Mouse (Mus musculus) gonadal fat pad, adult 2 months (tissue): ENCODE results near the gene Zdhhc8. TPM values are rescaled to one million over a fixed set of nuclear protein-coding genes. Genes with fewer than 3 reads are reported as not detected.
"Not testable (repeated sequence)": the region's sequence is repeated elsewhere in the genome, so short reads cannot be mapped to it uniquely, and the experiment has no call there.

Experiments
- DNase-seq: peaks from one replicate; pipeline ENCODE4 v3.0.0-alpha.2; 2012; ENCODE audit warnings: low read depth
- polyA plus RNA-seq: library from polyadenylated mRNA; depleted of rRNA; stranded (reverse); fragments of >200 nt; gene quantifications from 2 replicates; pipeline ENCODE4 v1.2.3, GENCODE M21; 2012; rRNA removed

The Zdhhc8 gene
- polyA plus RNA-seq, 1 experiment = 48.1 TPM

- no peak for DNase-seq
These were observed 37.1 kb downstream of the Zdhhc8 start for GRCm38 (mm10) chr16:18197881-18198280.

- not testable (repeated sequence) for DNase-seq
These were observed 39.4 kb downstream of the Zdhhc8 start for GRCm38 (mm10) chr16:18195561-18195960.

GRCm38 (mm10) chr16:18195068-18195467 is 39.9 kb downstream of the Zdhhc8 start:
- DNase-seq = peak; percentile 37

- DNase-seq = no peak
These were observed 40.5 kb downstream of the Zdhhc8 start for GRCm38 (mm10) chr16:18194208-18194985.

GRCm38 (mm10) chr16:18191006-18191405 is 43.9 kb downstream of the Zdhhc8 start:
- no peak for DNase-seq

- DNase-seq = no peak
These were observed 47.7 kb downstream of the Zdhhc8 start for GRCm38 (mm10) chr16:18187221-18187620.

- DNase-seq = no peak
These were observed 48.1 kb downstream of the Zdhhc8 start for GRCm38 (mm10) chr16:18186798-18187197.

GRCm38 (mm10) chr16:18185715-18186449 is 49.1 kb downstream of the Zdhhc8 start:
- DNase-seq = no peak

- DNase-seq = no peak
These were observed 52.2 kb downstream of the Zdhhc8 start for GRCm38 (mm10) chr16:18182766-18183165.

GRCm38 (mm10) chr16:18181398-18181797 is 53.5 kb downstream of the Zdhhc8 start:
- DNase-seq = no peak

- no peak for DNase-seq
These were observed 55.3 kb downstream of the Zdhhc8 start for GRCm38 (mm10) chr16:18179591-18179990.

- no peak for DNase-seq
These were observed 58.2 kb downstream of the Zdhhc8 start for GRCm38 (mm10) chr16:18176758-18177157.

- no peak for DNase-seq
These were observed 59.0 kb downstream of the Zdhhc8 start for GRCm38 (mm10) chr16:18175817-18176541.

GRCm38 (mm10) chr16:18173788-18174187 is 61.1 kb downstream of the Zdhhc8 start:
- no peak for DNase-seq

GRCm38 (mm10) chr16:18173231-18173630 is 61.7 kb downstream of the Zdhhc8 start:
- DNase-seq = no peak

GRCm38 (mm10) chr16:18172266-18172855 is 62.6 kb downstream of the Zdhhc8 start:
- DNase-seq = no peak

Other genes starting within 250 kb of the Zdhhc8 start
- gene Dgcr6, start 182.3 kb downstream of the Zdhhc8 start, polyA plus RNA-seq = 89.8 and 92.7 TPM in 2 replicates
- gene Prodh, start 144.9 kb downstream of the Zdhhc8 start, polyA plus RNA-seq = 83.4 and 90.0 TPM in 2 replicates
- gene Rtn4r, start 107.5 kb downstream of the Zdhhc8 start, polyA plus RNA-seq = 2.3 and 3.5 TPM in 2 replicates
- gene Ccdc188, start 17.3 kb downstream of the Zdhhc8 start, polyA plus RNA-seq = 0.12 and 0.32 TPM in 2 replicates
- gene Trmt2a, start 13.5 kb upstream of the Zdhhc8 start, polyA plus RNA-seq = 51.0 and 55.1 TPM in 2 replicates
- 32.5 and 45.0 TPM in 2 replicates for gene Ranbp1, start 13.6 kb upstream of the Zdhhc8 start, polyA plus RNA-seq
- gene Gm49776, start 23.2 kb upstream of the Zdhhc8 start, polyA plus RNA-seq = not detected in 2 replicates
- gene Dgcr8, start 54.1 kb upstream of the Zdhhc8 start, polyA plus RNA-seq = 18.3 and 19.3 TPM in 2 replicates
- gene Tango2, start 113.0 kb upstream of the Zdhhc8 start, polyA plus RNA-seq = 31.0 and 43.2 TPM in 2 replicates
- gene Arvcf, start 113.0 kb upstream of the Zdhhc8 start, polyA plus RNA-seq = 56.5 and 57.9 TPM in 2 replicates
- gene Txnrd2, start 191.2 kb upstream of the Zdhhc8 start, polyA plus RNA-seq = 15.9 and 22.6 TPM in 2 replicates
- 412 and 687 TPM in 2 replicates for gene Comt, start 191.7 kb upstream of the Zdhhc8 start, polyA plus RNA-seq